Mouse (Mus musculus) mouse embryonic stem cell (cell line): ENCODE data around the gene Immp2l.

Experiments used
- in situ Hi-C, 2 experiments: fragments of 300-500 bp; cut with MboI; formaldehyde crosslinking; loops; 1 replicate in 1 of 2; 3 replicates in 1 of 2; pipeline ENCODE4 v1.14.3; 2019 to 2020; ENCODE audit warnings: low sequenced_read_pairs in 2 of 2, low pct_unique_long_range_greater_than_20kb in 1 of 2, mixed read lengths in 1 of 2; ENCODE audit not compliant: unreplicated experiment in 1 of 2

The Immp2l gene

GRCm38 (mm10) chr12:41041737-41042136, 17.8 kb downstream of the Immp2l start:
- in situ Hi-C loops = no loop called here

GRCm38 (mm10) chr12:41044493-41045132, 20.7 kb downstream of the Immp2l start:
- in situ Hi-C loops = no loop called here

GRCm38 (mm10) chr12:41047085-41047766, 23.3 kb downstream of the Immp2l start:
- in situ Hi-C loops = no loop called here

- in situ Hi-C loops = no loop called here
Observed at GRCm38 (mm10) chr12:41050945-41051344, 27.1 kb downstream of the Immp2l start.

GRCm38 (mm10) chr12:41052897-41053296, 29.0 kb downstream of the Immp2l start:
- in situ Hi-C loops = no loop called here

GRCm38 (mm10) chr12:41054006-41054791, 30.3 kb downstream of the Immp2l start:
- in situ Hi-C loops = no loop called here

GRCm38 (mm10) chr12:41055941-41056340, 32.1 kb downstream of the Immp2l start:
- in situ Hi-C loops = no loop called here

- in situ Hi-C loops = no loop called here
Observed at GRCm38 (mm10) chr12:41063281-41063680, 39.4 kb downstream of the Immp2l start.

- in situ Hi-C loops = no loop called here
Observed at GRCm38 (mm10) chr12:41081843-41082242, 58.0 kb downstream of the Immp2l start.

GRCm38 (mm10) chr12:41084370-41085089, 60.6 kb downstream of the Immp2l start:
- in situ Hi-C loops = no loop called here

- in situ Hi-C loops = no loop called here
Observed at GRCm38 (mm10) chr12:41089931-41090366, 66.1 kb downstream of the Immp2l start.

- in situ Hi-C loops = no loop called here
Observed at GRCm38 (mm10) chr12:41090771-41091170, 66.9 kb downstream of the Immp2l start.

- in situ Hi-C loops = no loop called here
Observed at GRCm38 (mm10) chr12:41091316-41091715, 67.4 kb downstream of the Immp2l start.

- in situ Hi-C loops = no loop called here
Observed at GRCm38 (mm10) chr12:41096045-41096444, 72.2 kb downstream of the Immp2l start.

GRCm38 (mm10) chr12:41097406-41097805, 73.5 kb downstream of the Immp2l start:
- in situ Hi-C loops = no loop called here

GRCm38 (mm10) chr12:41109011-41109410, 85.1 kb downstream of the Immp2l start:
- in situ Hi-C loops = no loop called here

- in situ Hi-C loops = no loop called here
Observed at GRCm38 (mm10) chr12:41111456-41111855, 87.6 kb downstream of the Immp2l start.

GRCm38 (mm10) chr12:41112137-41112536, 88.2 kb downstream of the Immp2l start:
- in situ Hi-C loops = no loop called here

GRCm38 (mm10) chr12:41118358-41118757, 94.5 kb downstream of the Immp2l start:
- in situ Hi-C loops = no loop called here
